Mouse (Mus musculus): ENCODE measurements at regions not wholly inside any gene's neighbourhood (a gene's known extent, or its start where the extent isn't known, plus 50 kb on each side); places are given as distances from the start of the nearest gene placed in this dataset.

GRCm38 (mm10) chr17:9927724-9928123 is 258.2 kb upstream of the Pabpc6 start:
- TF ChIP-seq CTCF (IDR thresholded peaks at IDR 0.05; ENCODE audit: low read depth) (no peak), EP300 (IDR thresholded peaks at IDR 0.05; ENCODE audit: low read depth) (no peak)
